Mouse (Mus musculus) myocyte (in vitro differentiated cells): Measurements from ENCODE around the gene Bahd1.

Source experiments
- CEBPB ChIP-seq: IDR thresholded peaks from 2 replicates; pipeline ENCODE4 v1.6.1; 2011; ENCODE audit warnings: mild to moderate bottlenecking, moderate library complexity; ENCODE audit not compliant: poor library complexity, insufficient read depth, severe bottlenecking
- E2F4 ChIP-seq: IDR thresholded peaks from one replicate; pipeline ENCODE4 v1.6.1; 2011; ENCODE audit warnings: mild to moderate bottlenecking, control low read depth, moderate library complexity; ENCODE audit not compliant: insufficient read depth
- MAX ChIP-seq: IDR thresholded peaks from one replicate; pipeline ENCODE4 v1.6.1; 2011; ENCODE audit warnings: low read depth, mild to moderate bottlenecking, control low read depth
- MYOG ChIP-seq, 3 experiments: IDR thresholded peaks; one replicate each; pipeline ENCODE4 v1.6.1; 2011; ENCODE audit warnings: control low read depth in 2 of 3, low read depth in 2 of 3, mild to moderate bottlenecking in 2 of 3; ENCODE audit not compliant: insufficient read length in 2 of 3, control insufficient read depth in 1 of 3, insufficient read depth in 1 of 3
- USF1 ChIP-seq: IDR thresholded peaks from one replicate; pipeline ENCODE4 v1.6.1; 2011; ENCODE audit warnings: low read depth, mild to moderate bottlenecking, control low read depth, moderate library complexity

- TF ChIP-seq CEBPB = 0 out of 2 replicates have a peak, but pooled peaks have one; percentile 47
- TF ChIP-seq E2F4 = no peak
- TF ChIP-seq USF1 = no peak
- TF ChIP-seq MAX = no peak
- TF ChIP-seq MYOG (IDR thresholded peaks at IDR 0.05; ENCODE audit: control insufficient read depth in 1 of 3, insufficient read depth in 1 of 3, insufficient read length in 2 of 3, low read depth in 2 of 3) = no peak
Observed at GRCm38 (mm10) chr2:118960413-118960812, 60.2 kb downstream of the Bahd1 start.
